Mouse (Mus musculus) limb, embryonic 10.5 days (tissue): ENCODE results near the gene Tnk2. TPM values are rescaled to one million over a fixed set of nuclear protein-coding genes. Genes with fewer than 3 reads are reported as not detected.

Source experiments
- DNase-seq: peaks from one replicate; pipeline ENCODE4 v3.0.0-alpha.2; 2017; ENCODE audit warnings: low spot score
- H3K27ac ChIP-seq: fragments of 300-500 bp; sonication (generic); 2 replicates; pipeline ENCODE4 v1.5.1; 2016; ENCODE audit warnings: mild to moderate bottlenecking
- H3K27me3 ChIP-seq: fragments of 300-500 bp; sonication (generic); 2 replicates; pipeline ENCODE4 v1.6.1; 2016; ENCODE audit warnings: low read depth, mild to moderate bottlenecking; ENCODE audit not compliant: poor library complexity, severe bottlenecking
- H3K36me3 ChIP-seq: fragments of 300-500 bp; sonication (generic); 2 replicates; pipeline ENCODE4 v1.6.1; 2016; ENCODE audit warnings: mild to moderate bottlenecking, moderate library complexity
- H3K4me1 ChIP-seq: fragments of 300-500 bp; sonication (generic); 2 replicates; pipeline ENCODE4 v1.6.1; 2016
- H3K4me3 ChIP-seq: fragments of 300-500 bp; sonication (generic); 2 replicates; pipeline ENCODE4 v1.5.1; 2016; ENCODE audit warnings: mild to moderate bottlenecking, moderate library complexity
- H3K9me3 ChIP-seq: fragments of 300-500 bp; sonication (generic); replicated peaks from 2 replicates; pipeline ENCODE4 v1.6.1; 2016; ENCODE audit warnings: mild to moderate bottlenecking
- WGBS: fragments of 180-500 bp; shearing (Covaris S2); methylation state at CpG from one replicate; pipeline ENCODE4 v1.1.7; 2016; 5-methylcytosine and 5-hydroxymethylcytosine counted together
- polyA plus RNA-seq: library from polyadenylated mRNA; unstranded; fragments of >200 nt; fragmentation: Nextera tagmentation; extraction: Ambion mirVana; gene quantifications from 2 replicates; pipeline ENCODE4 v1.2.1, GENCODE M21; 2016

The Tnk2 gene
- polyA plus RNA-seq, 1 experiment from 2014 or later = 12.0 TPM

DNA sequence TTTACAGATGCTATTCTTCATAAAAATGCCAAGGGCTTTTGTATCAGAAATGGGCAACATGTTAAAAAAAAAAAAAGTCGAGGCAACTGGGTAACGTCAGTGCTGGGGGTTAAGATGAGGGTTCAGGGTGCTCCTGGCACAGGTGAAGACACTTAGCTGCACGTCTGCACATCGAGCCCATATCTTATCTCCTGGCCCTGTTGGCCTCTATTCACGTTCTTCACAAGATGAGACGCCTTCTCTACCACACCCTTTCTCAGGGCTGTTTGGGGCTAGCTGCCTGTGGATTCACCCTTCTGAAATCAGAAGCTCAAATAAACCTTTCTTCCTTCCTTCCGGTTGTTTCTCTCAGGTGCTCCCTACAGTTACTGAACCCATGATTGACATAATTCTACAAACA, 79.5 kb downstream of the Tnk2 start:
- Histone ChIP-seq H3K36me3 (no peaks in the 10 kb centered on the region), H3K27ac (no peak overlapping the region), H3K27me3 (no peaks in the 10 kb centered on the region), H3K4me3 (no peak overlapping the region), H3K9me3 (no peaks in the 10 kb centered on the region), H3K4me1 (no peaks in the 10 kb centered on the region)
- no peak for DNase-seq
- WGBS = 82% methylated on average over 7 of the region's 7 CpGs

DNA sequence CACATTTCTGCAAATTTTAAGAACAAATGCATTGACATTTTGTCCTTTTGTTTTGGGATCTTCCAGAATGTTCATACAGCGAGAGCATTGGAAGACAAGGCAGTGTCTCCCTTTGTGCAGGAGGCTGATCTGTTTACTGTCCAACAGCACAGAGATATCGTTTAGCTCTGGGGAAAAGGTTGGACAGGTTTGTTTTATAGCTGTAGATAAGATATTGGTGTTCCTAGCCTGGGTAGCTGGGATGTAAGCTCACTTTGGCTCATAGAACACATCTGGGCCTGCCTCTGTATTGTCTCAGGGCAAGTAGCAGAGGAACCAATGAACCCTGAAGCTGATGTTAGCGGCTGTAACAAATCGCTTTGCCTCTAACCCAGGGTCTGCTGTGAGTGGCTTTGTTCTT, 80.1 kb downstream of the Tnk2 start:
- DNase-seq = no peak
- Histone ChIP-seq H3K36me3 (no peaks in the 10 kb centered on the region), H3K27me3 (no peaks in the 10 kb centered on the region), H3K4me3 (no peak overlapping the region), H3K9me3 (no peaks in the 10 kb centered on the region), H3K27ac (no peak overlapping the region), H3K4me1 (no peaks in the 10 kb centered on the region)
- WGBS = 80% methylated on average over 4 of the region's 4 CpGs

DNA sequence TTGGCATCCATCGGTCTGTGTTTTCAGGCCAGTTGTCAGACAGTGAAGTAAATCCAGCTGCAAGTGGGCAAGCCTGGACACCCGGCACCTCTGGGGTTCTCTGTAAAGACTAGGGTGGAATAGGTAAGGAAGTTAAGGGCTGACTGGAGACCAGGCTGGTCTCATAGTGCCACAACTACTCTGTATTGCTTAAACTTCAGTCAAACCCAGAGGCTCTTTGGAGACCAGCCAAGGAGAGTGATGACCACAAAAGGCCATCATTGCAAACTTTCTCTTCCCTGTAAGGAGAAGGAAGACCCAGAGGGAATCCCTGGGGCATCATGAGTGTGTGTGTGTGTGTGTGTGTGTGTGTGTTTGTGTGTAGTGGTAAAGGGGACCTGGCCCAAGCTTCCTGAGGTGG, 80.6 kb downstream of the Tnk2 start:
- Histone ChIP-seq H3K9me3 (no peaks in the 10 kb centered on the region), H3K4me3 (no peak overlapping the region), H3K4me1 (no peaks in the 10 kb centered on the region), H3K36me3 (no peaks in the 10 kb centered on the region), H3K27ac (no peak overlapping the region), H3K27me3 (no peaks in the 10 kb centered on the region)
- WGBS = 89% methylated on average over 2 of the region's 2 CpGs
- no peak for DNase-seq

DNA sequence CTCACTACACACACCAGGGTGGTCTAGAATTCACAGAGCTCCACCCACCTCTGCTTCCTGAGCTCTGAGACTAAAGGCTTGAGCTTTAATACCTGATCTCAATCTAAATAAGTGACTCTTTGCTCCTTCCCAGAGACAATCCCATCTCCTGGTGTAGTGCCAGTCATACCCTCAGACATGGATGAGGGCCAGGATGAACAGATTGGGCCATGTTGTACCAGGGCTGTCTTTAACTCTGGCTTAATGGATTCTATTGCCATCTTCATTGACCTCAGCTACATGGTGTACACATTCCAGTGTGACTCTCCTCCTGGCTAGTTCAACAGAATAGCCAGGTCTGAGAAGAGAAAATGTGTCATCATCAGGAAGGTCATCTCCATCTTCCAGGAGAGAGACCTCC, 82.8 kb downstream of the Tnk2 start:
- Histone ChIP-seq H3K27me3 (no peaks in the 10 kb centered on the region), H3K36me3 (no peaks in the 10 kb centered on the region), H3K4me3 (no peak overlapping the region), H3K4me1 (no peaks in the 10 kb centered on the region), H3K27ac (no peak overlapping the region), H3K9me3 (no peaks in the 10 kb centered on the region)
- no peak for DNase-seq

DNA sequence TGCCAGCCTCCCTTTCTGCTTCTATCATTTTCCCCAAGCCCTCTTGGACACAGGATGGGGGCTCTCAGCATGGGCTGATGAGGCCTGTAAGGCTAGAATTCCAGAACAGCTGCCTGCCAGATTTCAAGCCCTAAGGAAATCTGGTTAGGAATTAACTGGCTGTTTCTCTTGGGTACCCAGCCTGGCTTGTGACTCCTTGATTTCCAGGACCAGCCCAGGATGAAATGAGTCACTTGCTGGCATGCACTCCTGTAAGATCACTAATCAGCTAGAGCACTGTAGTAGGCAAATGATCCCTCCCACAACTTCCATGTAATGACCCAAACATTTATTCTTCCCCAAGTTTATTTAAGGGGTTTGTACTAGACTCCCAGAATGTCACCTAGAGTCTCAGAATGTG, 84.6 kb downstream of the Tnk2 start:
- H3K4me1 ChIP-seq = no peaks in the 10 kb centered on the region
- no peaks in the 10 kb centered on the region for H3K27me3 ChIP-seq
- no peaks in the 10 kb centered on the region for H3K36me3 ChIP-seq
- no peaks in the 10 kb centered on the region for H3K9me3 ChIP-seq
- H3K27ac ChIP-seq = no peak overlapping the region
- DNase-seq = no peak
- no peak overlapping the region for H3K4me3 ChIP-seq

DNA sequence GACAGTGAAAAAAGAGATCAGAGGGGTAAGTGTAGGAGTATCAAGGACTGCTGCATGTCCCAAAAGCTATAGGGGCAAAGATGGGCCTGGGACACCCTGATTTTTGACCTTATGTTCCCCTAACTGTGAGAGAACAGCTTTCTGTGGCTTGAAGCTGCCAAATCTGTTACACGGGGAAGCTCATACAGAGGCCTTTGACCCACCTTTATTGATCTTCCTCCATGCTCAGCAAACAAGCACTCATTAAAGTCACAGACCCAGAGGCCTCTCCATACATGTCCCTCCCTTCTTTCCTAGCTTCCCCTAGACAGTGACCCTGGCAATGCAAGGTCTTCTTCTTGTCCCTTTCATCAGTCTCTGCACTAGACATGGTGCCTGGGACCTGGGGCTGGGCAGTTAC, 85.1 kb downstream of the Tnk2 start:
- Histone ChIP-seq H3K36me3 (no peaks in the 10 kb centered on the region), H3K9me3 (no peaks in the 10 kb centered on the region), H3K27me3 (no peaks in the 10 kb centered on the region), H3K4me3 (no peak overlapping the region), H3K4me1 (no peaks in the 10 kb centered on the region), H3K27ac (peak overlapping the region; percentile 34; the same call in 1 of the 2 replicates)
- DNase-seq = no peak
- 80% methylated on average over 1 of the region's 1 CpGs for WGBS

Other genes with a start within 250 kb of the Tnk2 start
- not detected in 2 replicates for gene Tm4sf19, start 243.4 kb upstream of the Tnk2 start, polyA plus RNA-seq
- gene Tctex1d2, start 224.2 kb upstream of the Tnk2 start, polyA plus RNA-seq = 31.4 and 33.2 TPM in 2 replicates
- gene Pcyt1a, start 213.0 kb upstream of the Tnk2 start, polyA plus RNA-seq = 38.6 and 41.4 TPM in 2 replicates
- gene Slc51a, start 156.0 kb upstream of the Tnk2 start, polyA plus RNA-seq = 0.46 and 0.50 TPM in 2 replicates
- gene Zdhhc19, start 147.6 kb upstream of the Tnk2 start, polyA plus RNA-seq = not detected in 2 replicates
- 55.9 and 56.9 TPM in 2 replicates for gene Tfrc, start 35.0 kb upstream of the Tnk2 start, polyA plus RNA-seq
- gene Muc4, start 92.0 kb downstream of the Tnk2 start, polyA plus RNA-seq = not detected in 2 replicates
- not detected in 2 replicates for gene Muc20, start 153.6 kb downstream of the Tnk2 start, polyA plus RNA-seq
- gene Smbd1, start 166.6 kb downstream of the Tnk2 start, polyA plus RNA-seq = not detected in 2 replicates
- 91.6 and 94.8 TPM in 2 replicates for gene Fyttd1, start 233.6 kb downstream of the Tnk2 start, polyA plus RNA-seq
- 16.2 and 17.6 TPM in 2 replicates for gene Rubcn, start 233.9 kb downstream of the Tnk2 start, polyA plus RNA-seq